Mouse (Mus musculus) B cell, adult 2 months (primary cell): Measurements from ENCODE around the gene Gm33543.

Experiments used
- DNase-seq, 2 experiments: peaks; one replicate each; pipeline ENCODE4 v3.0.0; 2022

Gene Gm33543

GRCm38 (mm10) chr10:95842789-95843637, at the start of gene Gm33543:
Gm33543 (minus strand) TSS chr10:95842930.
- peak; percentile 17 to 26 for DNase-seq

GRCm38 (mm10) chr10:95892132-95892531, 49.4 kb upstream of the Gm33543 start:
- no peak for DNase-seq

- no peak for DNase-seq
Observed at GRCm38 (mm10) chr10:95891214-95891960, 48.7 kb upstream of the Gm33543 start.

GRCm38 (mm10) chr10:95883761-95884517, 41.2 kb upstream of the Gm33543 start:
- no peak for DNase-seq

- DNase-seq, result no peak
Observed at GRCm38 (mm10) chr10:95882036-95882435, 39.3 kb upstream of the Gm33543 start.

- peak; percentile 17 to 18 for DNase-seq
Observed at GRCm38 (mm10) chr10:95879983-95880934, 37.5 kb upstream of the Gm33543 start.

- no peak for DNase-seq
Observed at GRCm38 (mm10) chr10:95870782-95871181, 28.1 kb upstream of the Gm33543 start.

- DNase-seq, result no peak
Observed at GRCm38 (mm10) chr10:95868348-95868747, 25.6 kb upstream of the Gm33543 start.

GRCm38 (mm10) chr10:95867596-95867995, 24.9 kb upstream of the Gm33543 start:
- DNase-seq, result no peak

- DNase-seq, result no peak
Observed at GRCm38 (mm10) chr10:95864349-95865124, 21.8 kb upstream of the Gm33543 start.

GRCm38 (mm10) chr10:95862664-95863063, 19.9 kb upstream of the Gm33543 start:
- no peak for DNase-seq

- DNase-seq, result peak; percentile 7 to 8
Observed at GRCm38 (mm10) chr10:95858164-95858563, 15.4 kb upstream of the Gm33543 start.

GRCm38 (mm10) chr10:95855411-95855810, 12.7 kb upstream of the Gm33543 start:
- no peak for DNase-seq

- no peak for DNase-seq
Observed at GRCm38 (mm10) chr10:95850504-95850903, 7.8 kb upstream of the Gm33543 start.

- no peak for DNase-seq
Observed at GRCm38 (mm10) chr10:95846739-95847138, 4.0 kb upstream of the Gm33543 start.

GRCm38 (mm10) chr10:95846281-95846680, 3.6 kb upstream of the Gm33543 start:
- no peak for DNase-seq

GRCm38 (mm10) chr10:95843878-95844277, 1.1 kb upstream of the Gm33543 start:
- no peak for DNase-seq

- DNase-seq, result no peak
Observed at GRCm38 (mm10) chr10:95841241-95841640, 1.5 kb downstream of the Gm33543 start.

- DNase-seq, result no peak
Observed at GRCm38 (mm10) chr10:95839803-95840202, 2.9 kb downstream of the Gm33543 start.

- no peak for DNase-seq
Observed at GRCm38 (mm10) chr10:95839036-95839435, 3.7 kb downstream of the Gm33543 start.
